Mouse (Mus musculus): ENCODE data around the gene Keap1. TPM values are rescaled to one million over a fixed set of nuclear protein-coding genes. Genes with fewer than 3 reads are reported as not detected.

The Keap1 gene
- total RNA-seq, 2 experiments from 2014 or later: 52.7 to 60.8 TPM

DNA sequence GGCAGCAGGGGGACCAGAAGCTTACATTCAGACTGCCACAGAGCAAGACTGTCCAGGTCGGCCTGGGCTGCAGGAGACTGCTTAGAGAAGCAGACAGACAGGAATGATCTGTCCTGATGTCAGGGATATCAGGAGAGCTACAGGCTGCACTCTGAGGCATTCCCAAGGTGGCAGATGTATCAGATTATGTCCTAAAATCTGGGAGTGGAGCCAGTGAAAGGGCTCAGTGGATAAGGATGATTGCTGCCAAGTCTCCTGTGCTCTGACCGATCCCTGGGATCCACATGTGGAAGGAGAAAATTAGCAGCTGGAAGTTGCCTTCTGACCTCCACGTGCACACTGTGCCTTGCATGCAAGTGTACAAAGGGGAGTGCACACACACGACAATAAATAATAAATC is 58.8 kb downstream of the Keap1 start:
- DNase-seq (ENCODE audit: low spot score in 2 of 2): no peak
- intact Hi-C loops (cut with DNase I): no loop called here

Other genes with a start within 250 kb of the Keap1 start
- 10 to 100 TPM; 59.6 to 62.5 TPM for gene Mrpl4, start 236.6 kb downstream of the Keap1 start, total RNA-seq (2021)
- 1 to 10 TPM; 2.4 to 3.2 TPM for gene Icam1, start 223.4 kb downstream of the Keap1 start, total RNA-seq (2021)
- gene Icam4, start 210.0 kb downstream of the Keap1 start, total RNA-seq (2021): 1 to 10 TPM; 1.2 to 1.3 TPM
- 100 to 1,000 TPM; 235 to 249 TPM for gene Icam5, start 207.3 kb downstream of the Keap1 start, total RNA-seq (2021)
- gene Zglp1, start 172.3 kb downstream of the Keap1 start, total RNA-seq (2021): not detected
- gene Gm49373, start 166.3 kb downstream of the Keap1 start, total RNA-seq (2021): 1 to 10 TPM; 1.5 to 1.6 TPM
- gene Fdx1l, start 165.7 kb downstream of the Keap1 start, total RNA-seq (2021): 10 to 100 TPM; 59.0 to 70.8 TPM
- 1 to 10 TPM; 2.1 to 3.5 TPM for gene Gm38431, start 147.4 kb downstream of the Keap1 start, total RNA-seq (2021)
- 10 to 100 TPM; 26.1 to 29.0 TPM for gene Raver1, start 147.4 kb downstream of the Keap1 start, total RNA-seq (2021)
- gene Tyk2, start 108.1 kb downstream of the Keap1 start, total RNA-seq (2021): 10 to 100 TPM in 1 of 2 experiments, 1 to 10 TPM in 1; 9.1 to 15.3 TPM
- 100 to 1,000 TPM; 139 to 155 TPM for gene Cdc37, start 89.4 kb downstream of the Keap1 start, total RNA-seq (2021)
- gene Pde4a, start 73.6 kb downstream of the Keap1 start, total RNA-seq (2021): 10 to 100 TPM; 94.8 to 98.7 TPM
- gene S1pr5, start 9.1 kb upstream of the Keap1 start, total RNA-seq (2021): 10 to 100 TPM in 1 of 2 experiments, 1 to 10 TPM in 1; 6.6 to 14.2 TPM
- gene Atg4d, start 25.9 kb upstream of the Keap1 start, total RNA-seq (2021): 10 to 100 TPM; 47.1 to 48.8 TPM
- gene Kri1, start 48.6 kb upstream of the Keap1 start, total RNA-seq (2021): 10 to 100 TPM; 32.6 to 44.4 TPM
- gene Cdkn2d, start 52.0 kb upstream of the Keap1 start, total RNA-seq (2021): 10 to 100 TPM; 52.7 to 58.8 TPM
- gene Ap1m2, start 73.0 kb upstream of the Keap1 start, total RNA-seq (2021): 1 to 10 TPM in 1 of 2 experiments, under 1 TPM in 1; 0.72 to 1.6 TPM
- gene Slc44a2, start 81.3 kb upstream of the Keap1 start, total RNA-seq (2021): 10 to 100 TPM; 43.0 to 52.5 TPM
- 10 to 100 TPM; 75.5 to 75.9 TPM for gene Ilf3, start 128.5 kb upstream of the Keap1 start, total RNA-seq (2021)
- gene Qtrt1, start 172.5 kb upstream of the Keap1 start, total RNA-seq (2021): 10 to 100 TPM; 19.1 to 31.3 TPM
- gene Dnm2, start 185.5 kb upstream of the Keap1 start, total RNA-seq (2021): 10 to 100 TPM; 48.1 to 71.8 TPM

All from left cerebral cortex, postnatal 36 days (tissue).